Comparison of ENCODE assay signal across 8 mouse cellular contexts in the genomic region with DNA sequence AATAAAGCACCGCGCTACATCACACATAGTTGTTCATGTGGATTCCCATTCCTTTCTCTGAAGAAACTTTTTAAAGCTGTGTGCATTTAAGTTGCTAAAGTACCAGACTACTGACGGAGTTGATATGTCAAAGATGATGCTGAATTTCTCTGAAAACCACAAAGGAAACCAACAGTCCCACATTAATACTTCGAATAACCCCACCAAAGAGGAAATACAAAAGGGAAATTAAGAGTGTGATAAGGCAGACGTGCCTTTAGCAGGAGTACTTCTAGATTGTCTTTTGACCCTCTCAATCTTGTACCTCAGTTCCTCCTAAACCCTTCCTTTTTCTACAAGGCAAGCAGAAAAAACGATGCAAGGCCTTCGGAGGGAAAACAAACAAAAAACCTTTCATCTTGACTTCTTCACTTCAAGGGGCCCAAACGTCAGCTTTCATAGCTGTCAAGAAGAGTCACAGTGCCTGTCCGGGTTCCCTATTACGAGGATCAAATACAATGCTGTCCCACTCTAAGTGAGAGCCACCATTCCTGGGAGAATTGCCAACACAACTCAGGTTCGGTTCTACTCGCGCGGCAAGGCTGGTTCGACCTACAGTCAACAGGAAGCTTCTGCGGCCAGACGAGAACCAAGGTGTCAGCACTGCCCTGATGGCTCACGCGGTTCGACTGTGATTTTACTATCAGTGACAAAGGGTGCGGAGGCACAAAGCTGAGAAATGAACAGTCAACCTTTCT. TPM values are rescaled to one million over a fixed set of nuclear protein-coding genes. Genes with fewer than 3 reads are reported as not detected.
DNase-seq lines count a peak whose midpoint lies in the region; ATAC-seq and TF ChIP-seq lines count a peak whose summit lies in the region.

No protein-coding gene starts in this region.

- H3K9ac ChIP-seq in forebrain, postnatal 0 days, result peak overlapping the region; percentile 94
- peak overlapping the region; percentile 89 for H3K9ac ChIP-seq in midbrain, postnatal 0 days (replicated peaks; ENCODE audit: low read length, poor library complexity, severe bottlenecking)

- H3K27ac ChIP-seq in brown adipose tissue, adult 24 weeks (replicated peaks; ENCODE audit: low read depth, low read length), result peak overlapping the region; percentile 83
- H3K27ac ChIP-seq in forebrain, postnatal 0 days (ENCODE audit: low read depth, low read length), result peak overlapping the region; percentile 85
- H3K27ac ChIP-seq in midbrain, postnatal 0 days (ENCODE audit: low read depth, low read length), result peak overlapping the region; percentile 90

- 18% methylated on average over 21 of the region's 21 CpGs for WGBS in forebrain, postnatal 0 days
- 17% methylated on average over 21 of the region's 21 CpGs for WGBS in midbrain, postnatal 0 days

- H3K4me3 ChIP-seq in brown adipose tissue, adult 24 weeks (ENCODE audit: insufficient read depth, low read depth, low read length), result peak overlapping the region; percentile 76
- H3K4me3 ChIP-seq in forebrain, postnatal 0 days (ENCODE audit: low read depth, low read length), result peak overlapping the region; percentile 86
- H3K4me3 ChIP-seq in midbrain, postnatal 0 days (ENCODE audit: low read depth, low read length), result peak overlapping the region; percentile 97

- DNase-seq in urinary bladder, postnatal 14 days (ENCODE audit: low spot score), result peak; percentile 45
- no peak for DNase-seq in urinary bladder, adult 2 months (ENCODE audit: low spot score)
- DNase-seq in forebrain, postnatal 0 days, result peak; percentile 75
- DNase-seq in liver, result peak; percentile 27
- DNase-seq in midbrain, postnatal 0 days (ENCODE audit: low spot score), result peak; percentile 59

- ATAC-seq in forebrain, postnatal 0 days, result no peak; the same call in 1 of the 2 replicates
- peak; percentile 43 for ATAC-seq in inflammation-experienced regulatory T-cells, adult 6 months
- peak; percentile 60; the same call in 1 of the 2 replicates for ATAC-seq in midbrain, postnatal 0 days (ENCODE audit: low FRiP score)
- no peak for ATAC-seq in megakaryocyte-erythroid progenitor cell, adult 5-6 weeks (replicated peaks; ENCODE audit: low FRiP score, low TSS enrichment, poor library complexity, severe bottlenecking)

- H3K9me3 ChIP-seq in forebrain, postnatal 0 days (ENCODE audit: low read length), result no peaks in the 10 kb centered on the region
- no peaks in the 10 kb centered on the region for H3K9me3 ChIP-seq in midbrain, postnatal 0 days (ENCODE audit: low read length)

- no peaks in the 10 kb centered on the region for H3K27me3 ChIP-seq in forebrain, postnatal 0 days (ENCODE audit: insufficient read depth, low read length)
- H3K27me3 ChIP-seq in midbrain, postnatal 0 days (ENCODE audit: insufficient read depth, low read length), result no peaks in the 10 kb centered on the region

- no peak for TF ChIP-seq CTCF in forebrain, postnatal 0 days (IDR thresholded peaks at IDR 0.05; ENCODE audit: low read depth)
- TF ChIP-seq CTCF in midbrain, postnatal 0 days (IDR thresholded peaks at IDR 0.05), result no peak

- peaks cover 11% of the 10 kb centered on the region; the same call in 1 of the 2 replicates for H3K4me1 ChIP-seq in brown adipose tissue, adult 24 weeks (ENCODE audit: control insufficient read depth, insufficient read depth, insufficient read length, low read length)
- H3K4me1 ChIP-seq in forebrain, postnatal 0 days (ENCODE audit: insufficient read depth), result peaks cover 6% of the 10 kb centered on the region; the same call in 1 of the 2 replicates
- H3K4me1 ChIP-seq in midbrain, postnatal 0 days (ENCODE audit: insufficient read depth, low read length), result no peaks in the 10 kb centered on the region

- H3K4me2 ChIP-seq in forebrain, postnatal 0 days (ENCODE audit: low read depth), result peak overlapping the region; percentile 98
- peak overlapping the region; percentile 93 for H3K4me2 ChIP-seq in midbrain, postnatal 0 days (ENCODE audit: low read depth, low read length, poor library complexity, severe bottlenecking)

- no peaks in the 10 kb centered on the region for H3K36me3 ChIP-seq in forebrain, postnatal 0 days (ENCODE audit: insufficient read depth)
- no peaks in the 10 kb centered on the region for H3K36me3 ChIP-seq in midbrain, postnatal 0 days (ENCODE audit: insufficient read depth, low read length)

RNA-seq across cellular contexts. Expression of a gene that starts 0.7 kb away (rescaled TPM):
- polyA plus RNA-seq in urinary bladder, adult 2 months (2012; rRNA removed), result 7.8 and 10.2 TPM in 2 replicates
- 13.1 and 15.0 TPM in 2 replicates for polyA plus RNA-seq in brown adipose tissue, adult 24 weeks (2012; ENCODE audit: insufficient read depth, insufficient read length, missing spikeins)
- 29.6 and 32.9 TPM in 2 replicates for total RNA-seq in forebrain, postnatal 0 days (2014; rRNA removed)
- 6.8 and 10.7 TPM in 2 replicates for polyA plus RNA-seq in forebrain, postnatal 0 days (2015; fragmentation: Nextera tagmentation; extraction: Ambion mirVana)
- polyA plus RNA-seq in inflammation-experienced regulatory T-cells, adult 6 months (2017; shearing (Covaris generic)), result under 1 TPM; 0.09 to 0.60 (median 0.30) TPM
- 20.3 and 22.8 TPM in 2 replicates for total RNA-seq in midbrain, postnatal 0 days (2014; rRNA removed)
- 11.5 TPM in 2 replicates for polyA plus RNA-seq in midbrain, postnatal 0 days (2015; fragmentation: Nextera tagmentation; extraction: Ambion mirVana)
- total RNA-seq in megakaryocyte-erythroid progenitor cell, adult 5-6 weeks (2014; fragmentation: Nextera tagmentation), result 0.22 TPM in 1 of 2 replicates, not detected in the other
- total RNA-seq in megakaryocyte-erythroid progenitor cell, adult 5-6 weeks (2017), result 0.08 and 0.23 TPM in 2 replicates

Comparison
In these comparisons a context has a peak if more than half of its experiments do, and no peak if none do; other contexts are left out.
1. ATAC-seq: peak in inflammation-experienced regulatory T-cells, adult 6 months (single experiment) and midbrain, postnatal 0 days (single experiment); none in forebrain, postnatal 0 days (single experiment) and megakaryocyte-erythroid progenitor cell, adult 5-6 weeks (single experiment).
2. Peak in every context shown above with its lines, with median percentiles within 50 percentile points of each other: H3K27ac ChIP-seq and H3K4me3 ChIP-seq.